Mouse (Mus musculus) olfactory bulb, adult 2 months (tissue): Measurements from ENCODE around the gene Gm10477. TPM values are rescaled to one million over a fixed set of nuclear protein-coding genes. Genes with fewer than 3 reads are reported as not detected.
"Not testable (repeated sequence)": the region's sequence is repeated elsewhere in the genome, so short reads cannot be mapped to it uniquely, and the experiment has no call there.

Source experiments
- H3K27ac ChIP-seq: fragments of 200-500 bp; 2 replicates; pipeline ENCODE4 v1.5.1; 2012; ENCODE audit warnings: low read depth, low read length; ENCODE audit not compliant: insufficient read depth
- H3K4me1 ChIP-seq: fragments of 200-500 bp; 2 replicates; pipeline ENCODE4 v1.6.1; 2012; ENCODE audit warnings: low read length; ENCODE audit not compliant: control insufficient read depth, insufficient read depth
- H3K4me3 ChIP-seq: fragments of 200-500 bp; 2 replicates; pipeline ENCODE4 v1.5.1; 2012; ENCODE audit warnings: mild to moderate bottlenecking, low read depth, low read length, moderate library complexity; ENCODE audit not compliant: insufficient read depth
- CTCF ChIP-seq: fragments of 200-500 bp; IDR thresholded peaks from 2 replicates; pipeline ENCODE4 v1.5.1; 2012; ENCODE audit warnings: low read depth, mild to moderate bottlenecking, low read length, moderate library complexity; ENCODE audit not compliant: insufficient read depth
- POLR2A ChIP-seq: fragments of 200-500 bp; IDR thresholded peaks from 2 replicates; pipeline ENCODE4 v1.6.1; 2012; ENCODE audit warnings: mild to moderate bottlenecking, low read depth, low read length, moderate library complexity; ENCODE audit not compliant: insufficient read depth
- WGBS: fragments of 180-500 bp; shearing (Covaris S2); methylation state at CpG from one replicate; pipeline ENCODE4 v1.1.7; 2018; 5-methylcytosine and 5-hydroxymethylcytosine counted together
- polyA plus RNA-seq: library from polyadenylated mRNA; stranded (reverse); fragments of >200 nt; gene quantifications from 2 replicates; pipeline ENCODE4 v1.2.4, GENCODE M21; 2012; ENCODE audit warnings: low replicate concordance; ENCODE audit not compliant: missing spikeins, insufficient read depth, insufficient read length

Gm10477 gene
- polyA plus RNA-seq, result not detected in 2 replicates

- not testable (repeated sequence) for H3K4me1 ChIP-seq, H3K4me3 ChIP-seq, H3K27ac ChIP-seq
- WGBS, result 75% methylated on average over 6 of the region's 6 CpGs
Measured at GRCm38 (mm10) chrX:56524442-56524841, at the start of gene Gm10477. Gene Gm10477 (plus strand): TSS chrX:56524742.

- TF ChIP-seq POLR2A, result no peak
- no peak for TF ChIP-seq CTCF
- WGBS, result 76% methylated on average over 3 of the region's 3 CpGs
- Histone ChIP-seq H3K4me3 (no peak overlapping the region), H3K4me1 (no peaks in the 10 kb centered on the region), H3K27ac (no peak overlapping the region)
Measured at GRCm38 (mm10) chrX:56477553-56477952, 47.0 kb upstream of the Gm10477 start.

GRCm38 (mm10) chrX:56481906-56482305 lies 42.6 kb upstream of the Gm10477 start:
- WGBS, result 69% methylated on average over 3 of the region's 3 CpGs
- Histone ChIP-seq H3K4me3 (no peak overlapping the region), H3K27ac (no peak overlapping the region), H3K4me1 (no peaks in the 10 kb centered on the region)
- TF ChIP-seq POLR2A (no peak), CTCF (no peak)

- TF ChIP-seq POLR2A, result no peak
- TF ChIP-seq CTCF, result no peak
- Histone ChIP-seq H3K27ac (no peak overlapping the region), H3K4me1 (no peaks in the 10 kb centered on the region), H3K4me3 (no peak overlapping the region)
- 21% methylated on average over 1 of the region's 1 CpGs for WGBS
Measured at GRCm38 (mm10) chrX:56489758-56490157, 34.8 kb upstream of the Gm10477 start.

- H3K27ac ChIP-seq, result no peak overlapping the region
- no peak overlapping the region for H3K4me3 ChIP-seq
- TF ChIP-seq POLR2A (no peak), CTCF (no peak)
- 46% methylated on average over 7 of the region's 7 CpGs for WGBS
- no peaks in the 10 kb centered on the region for H3K4me1 ChIP-seq
Measured at GRCm38 (mm10) chrX:56497241-56497640, 27.3 kb upstream of the Gm10477 start.

- Histone ChIP-seq H3K4me3 (no peak overlapping the region), H3K4me1 (no peaks in the 10 kb centered on the region), H3K27ac (no peak overlapping the region)
- WGBS, result 16% methylated on average over 3 of the region's 3 CpGs
- no peak for TF ChIP-seq POLR2A
- no peak for TF ChIP-seq CTCF
Measured at GRCm38 (mm10) chrX:56531266-56531665, 6.7 kb downstream of the Gm10477 start.

GRCm38 (mm10) chrX:56537162-56537561 lies 12.6 kb downstream of the Gm10477 start:
- WGBS, result 57% methylated on average over 4 of the region's 4 CpGs
- H3K4me1 ChIP-seq, result no peaks in the 10 kb centered on the region
- no peak overlapping the region for H3K27ac ChIP-seq
- TF ChIP-seq CTCF (no peak), POLR2A (no peak)
- H3K4me3 ChIP-seq, result no peak overlapping the region

GRCm38 (mm10) chrX:56549506-56549905 lies 25.0 kb downstream of the Gm10477 start, which contains the start of gene Gm648:
Gene Gm648 (minus strand): TSS chrX:56549606.
- TF ChIP-seq POLR2A (no peak), CTCF (no peak)
- no peak within 1 kb of the TSS for H3K27ac ChIP-seq
- WGBS, result 92% methylated on average over 7 of the region's 7 CpGs
- no peak within 1 kb of the TSS for H3K4me3 ChIP-seq
- H3K4me1 ChIP-seq, result no peaks in the 10 kb centered on the region

GRCm38 (mm10) chrX:56553584-56553983 lies 29.0 kb downstream of the Gm10477 start:
- Histone ChIP-seq H3K4me3 (no peak overlapping the region), H3K4me1 (no peaks in the 10 kb centered on the region), H3K27ac (no peak overlapping the region)
- TF ChIP-seq CTCF (no peak), POLR2A (no peak)
- 85% methylated on average over 3 of the region's 3 CpGs for WGBS

GRCm38 (mm10) chrX:56572465-56572864 lies 47.9 kb downstream of the Gm10477 start:
- H3K4me1 ChIP-seq, result no peaks in the 10 kb centered on the region
- no peak overlapping the region for H3K4me3 ChIP-seq
- TF ChIP-seq POLR2A (no peak), CTCF (no peak)
- WGBS, result 23% methylated on average over 6 of the region's 6 CpGs
- no peak overlapping the region for H3K27ac ChIP-seq

Other genes with a start within 250 kb of the Gm10477 start
- gene Zfp449, start 178.3 kb upstream of the Gm10477 start, polyA plus RNA-seq, result not detected in 2 replicates
- not detected in 2 replicates for gene Smim10l2a, start 150.2 kb upstream of the Gm10477 start, polyA plus RNA-seq
- gene Gm2174, start 76.8 kb upstream of the Gm10477 start, polyA plus RNA-seq, result not detected in 2 replicates
- not detected in 2 replicates for gene Ints6l, start 69.9 kb upstream of the Gm10477 start, polyA plus RNA-seq
- not detected in 2 replicates for gene Gm648, start 24.9 kb downstream of the Gm10477 start, polyA plus RNA-seq
- gene Mmgt1, start 73.3 kb downstream of the Gm10477 start, polyA plus RNA-seq, result not detected in 2 replicates
- 368 TPM in 1 of 2 replicates, not detected in the other for gene Slc9a6, start 85.0 kb downstream of the Gm10477 start, polyA plus RNA-seq
- gene Fhl1, start 207.0 kb downstream of the Gm10477 start, polyA plus RNA-seq, result not detected in 2 replicates